Mouse (Mus musculus) gastrocnemius, postnatal 25 days (tissue): ENCODE measurements around the gene Odf3. TPM values are rescaled to one million over a fixed set of nuclear protein-coding genes. Genes with fewer than 3 reads are reported as not detected.

Source experiments
- DNase-seq: peaks from one replicate; pipeline ENCODE4 v3.0.0; 2022
- total RNA-seq, 2 experiments: library from RNA; stranded (reverse); gene quantifications; 1 replicate in 1 of 2; 2 replicates in 1 of 2; pipeline ENCODE4 v1.2.3; 2021

The Odf3 gene
- total RNA-seq, 2 experiments from 2014 or later = not detected

DNA sequence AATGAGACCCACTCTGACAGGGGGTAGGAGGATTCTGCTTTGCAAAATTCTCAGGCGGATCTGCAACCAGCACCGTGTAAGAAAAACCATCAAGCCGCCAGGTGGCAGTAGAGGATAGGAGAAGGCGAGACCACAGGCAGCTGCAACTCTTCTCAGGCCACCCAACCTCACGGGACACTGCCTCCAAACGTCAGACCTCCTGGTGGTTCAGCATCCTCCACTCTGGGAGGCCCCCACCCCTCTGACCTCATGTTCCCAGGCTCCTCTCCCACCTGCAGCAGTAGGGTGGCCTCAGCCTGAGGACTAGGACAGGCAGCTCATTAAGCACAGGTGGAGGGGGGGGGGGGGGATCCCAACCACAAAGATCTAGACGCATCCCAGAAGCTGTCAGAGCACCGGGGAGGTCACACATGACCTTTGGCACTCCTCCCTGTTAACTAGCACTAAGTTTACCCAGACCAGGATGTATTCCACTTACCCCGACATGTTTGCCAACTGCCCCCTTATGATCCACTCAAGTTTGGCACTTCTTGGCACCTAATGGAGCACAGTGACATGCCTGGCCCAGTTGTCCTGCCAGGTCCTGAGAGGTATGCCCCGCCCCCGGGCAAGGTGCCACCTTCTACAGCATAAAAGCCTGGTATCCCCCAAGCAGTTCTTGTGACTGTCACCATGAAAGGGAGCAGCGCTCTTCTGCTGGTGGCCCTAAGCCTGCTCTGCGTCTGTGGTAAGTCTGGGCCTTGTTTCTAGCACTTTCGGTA is 2.5 kb upstream of the Odf3 start, which contains the start of gene Scgb1c1:
Gene Scgb1c1 (plus strand): TSS at position 643 of the 761 bp plus-strand sequence.
- peak; percentile 67 for DNase-seq

DNA sequence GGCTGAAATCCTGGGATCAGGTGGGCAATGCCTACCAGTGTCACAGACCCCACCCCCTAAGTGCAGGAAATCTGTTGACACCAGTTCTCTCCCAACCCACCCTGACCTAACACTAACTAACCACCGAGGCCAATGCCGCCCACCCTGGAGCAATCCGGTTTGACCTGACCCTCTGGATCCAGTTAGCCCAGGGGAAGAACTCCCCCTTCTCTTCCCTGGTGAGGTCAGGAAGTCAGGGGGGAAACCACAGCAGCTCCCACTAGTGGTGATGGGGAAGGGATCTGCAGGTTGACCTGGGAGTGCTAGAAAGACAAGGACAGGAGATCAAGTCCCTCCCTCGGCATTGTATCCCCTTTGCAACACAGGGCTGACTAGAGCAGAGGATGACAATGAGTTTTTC is 1.9 kb upstream of the Odf3 start:
- no peak for DNase-seq

DNA sequence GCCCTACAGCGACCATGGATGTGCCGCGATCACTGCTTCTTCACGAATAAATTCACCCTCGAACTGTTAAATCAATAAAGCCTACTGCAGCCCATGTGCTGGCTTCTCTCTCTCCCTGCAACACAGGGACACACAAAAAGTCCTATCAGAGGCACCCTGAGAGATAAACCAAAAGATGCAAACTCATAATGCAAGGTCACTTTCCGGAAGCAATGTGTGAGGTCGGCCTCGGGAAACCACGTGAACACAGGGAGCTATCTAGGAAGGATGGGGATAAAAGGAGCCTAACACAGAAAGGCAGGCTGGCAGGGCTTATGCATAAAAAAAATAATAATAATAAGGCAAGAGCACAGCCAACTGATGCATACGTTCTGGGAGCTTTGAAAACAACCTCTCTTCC is 929 bp upstream of the Odf3 start:
- no peak for DNase-seq

DNA sequence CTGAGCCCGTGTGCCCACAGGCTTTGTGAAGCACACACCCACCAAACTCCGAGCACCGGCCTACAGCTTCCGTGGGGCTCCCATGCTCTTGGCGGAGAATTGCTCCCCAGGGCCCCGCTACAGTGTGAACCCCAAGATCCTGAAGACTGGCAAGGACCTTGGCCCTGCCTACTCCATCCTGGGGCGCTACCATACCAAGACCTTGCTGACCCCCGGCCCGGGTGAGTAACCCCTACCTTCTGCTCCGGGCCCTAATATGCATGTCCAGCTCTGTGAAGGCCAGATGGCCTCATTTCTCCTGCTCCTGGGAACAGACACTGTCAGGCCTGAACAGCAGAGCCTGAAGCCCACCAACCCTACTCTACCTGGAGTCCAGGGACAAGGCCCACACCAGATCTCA is 986 bp downstream of the Odf3 start:
- DNase-seq = no peak

DNA sequence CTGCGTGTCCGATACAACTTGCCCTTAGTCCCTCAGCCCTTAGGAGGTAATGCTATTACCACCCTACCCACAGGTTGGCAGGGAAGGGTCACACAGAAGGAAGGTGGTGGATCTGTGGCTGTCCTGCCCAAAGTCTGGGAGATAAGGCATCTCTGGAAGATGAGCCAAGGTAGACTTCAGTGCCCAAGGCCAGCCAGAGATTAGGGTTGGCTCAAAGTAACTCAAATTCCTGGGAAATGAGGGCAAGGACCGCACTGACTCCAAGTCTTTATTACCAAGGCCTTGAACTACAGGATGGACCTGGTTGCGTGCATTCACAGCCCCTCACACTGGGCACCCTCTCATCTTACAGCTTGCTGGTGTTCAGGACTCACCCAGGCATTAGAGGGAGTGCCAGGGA is 4.3 kb downstream of the Odf3 start:
- DNase-seq = no peak

DNA sequence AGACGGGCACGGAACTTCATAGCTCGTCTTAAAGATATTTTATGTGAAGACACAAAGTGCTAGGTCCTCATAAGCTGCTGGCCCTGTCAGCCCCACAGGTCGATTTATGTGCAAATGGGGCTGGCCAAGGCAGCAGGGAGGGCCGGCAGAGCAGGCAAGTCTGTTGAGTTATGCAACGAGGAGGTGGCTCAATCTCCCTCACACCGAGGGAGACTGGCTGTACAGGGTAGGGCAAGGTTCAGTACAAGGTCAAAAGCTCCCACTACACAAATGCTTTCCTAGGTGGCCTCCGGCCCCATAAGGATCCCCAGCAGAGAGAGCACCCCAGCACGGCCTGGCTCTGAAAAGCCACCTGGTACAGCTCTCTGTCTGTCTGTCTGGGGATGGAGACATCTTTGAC is 5.8 kb downstream of the Odf3 start:
- no peak for DNase-seq

DNA sequence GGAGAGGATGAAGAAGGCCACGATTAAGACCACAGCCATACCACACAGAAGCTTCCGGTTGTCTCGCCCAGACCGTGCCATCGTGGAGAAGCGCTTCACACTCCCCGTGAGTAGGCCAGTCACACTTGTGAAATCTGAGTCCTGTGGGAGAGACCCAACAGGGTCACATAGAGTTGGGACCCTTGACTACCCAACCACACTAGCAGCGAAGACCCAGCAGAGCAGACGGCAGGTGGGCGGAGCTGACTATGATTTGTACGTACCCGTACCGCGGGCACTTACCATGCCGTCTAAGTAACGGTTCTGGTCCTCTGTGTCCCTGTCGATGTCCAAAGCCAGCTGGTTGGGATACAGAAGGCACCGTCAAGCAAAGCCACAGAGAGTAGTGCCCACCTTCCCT is 6.9 kb downstream of the Odf3 start:
- no peak for DNase-seq

DNA sequence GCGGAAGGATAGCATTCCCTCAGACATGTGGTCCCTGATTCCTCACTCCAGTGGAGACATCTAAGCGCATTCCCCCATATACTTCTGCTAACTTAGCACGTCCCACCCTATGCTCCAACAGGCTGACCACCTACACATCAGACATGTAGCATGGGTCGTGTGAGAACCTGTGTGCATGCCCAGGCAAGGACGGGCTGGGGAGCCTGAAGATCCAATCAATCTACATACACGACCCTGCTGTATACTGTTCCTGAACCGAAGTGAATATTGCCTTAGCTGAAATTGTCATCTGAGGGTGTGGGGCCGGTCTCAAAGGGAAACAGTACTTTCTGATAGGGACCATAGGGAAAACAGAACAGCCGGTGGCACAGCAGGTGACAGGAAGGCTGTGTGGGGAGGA is 7.6 kb downstream of the Odf3 start:
- no peak for DNase-seq

DNA sequence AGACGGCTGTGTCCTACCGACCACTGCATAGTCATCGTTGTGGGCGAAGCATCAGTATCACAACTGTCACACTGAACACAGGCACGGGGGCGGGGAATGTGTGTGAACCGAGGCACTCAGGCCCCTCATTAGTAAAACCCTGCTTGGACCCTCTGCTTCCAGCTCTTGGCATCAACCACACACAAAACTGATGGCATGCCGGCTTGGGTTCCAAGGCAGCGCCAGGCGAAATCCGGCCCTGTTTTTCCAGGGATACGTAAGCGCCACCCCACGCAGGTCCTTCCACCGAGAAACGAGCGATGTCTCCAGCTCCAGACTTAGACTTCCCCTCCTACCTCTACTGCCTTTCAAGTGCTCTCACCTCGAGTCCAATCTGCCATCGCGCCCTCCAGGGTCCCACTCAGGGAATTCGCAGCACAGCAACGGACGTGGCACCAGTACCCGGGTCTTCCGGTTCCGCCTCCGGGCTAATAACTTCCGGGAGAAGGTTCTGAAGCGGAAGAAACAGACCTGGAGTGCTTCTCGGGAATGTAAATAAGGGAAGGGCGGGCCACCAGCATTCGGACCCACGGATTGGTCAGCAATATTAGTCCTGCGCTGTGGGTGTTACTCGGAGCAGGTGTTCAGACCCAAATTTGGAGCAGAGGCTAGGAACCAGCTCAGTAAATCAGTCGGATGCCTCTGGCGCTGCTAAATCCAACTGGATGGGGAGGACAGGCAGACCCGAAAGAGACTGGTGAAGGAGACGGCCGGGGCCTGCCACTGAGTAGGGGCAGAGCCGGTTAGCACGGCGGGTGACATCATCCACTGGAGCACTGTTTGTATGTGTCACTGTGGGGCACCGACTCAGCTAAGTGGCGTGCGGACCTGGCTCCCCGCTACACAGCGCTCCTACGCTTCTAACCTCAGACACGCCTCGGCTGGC is 8.5 kb downstream of the Odf3 start, which contains the start of gene Gm45785:
Gene Gm45785 (minus strand): TSS at position 472 of the 925 bp plus-strand sequence.
- peak; percentile 88 for DNase-seq

DNA sequence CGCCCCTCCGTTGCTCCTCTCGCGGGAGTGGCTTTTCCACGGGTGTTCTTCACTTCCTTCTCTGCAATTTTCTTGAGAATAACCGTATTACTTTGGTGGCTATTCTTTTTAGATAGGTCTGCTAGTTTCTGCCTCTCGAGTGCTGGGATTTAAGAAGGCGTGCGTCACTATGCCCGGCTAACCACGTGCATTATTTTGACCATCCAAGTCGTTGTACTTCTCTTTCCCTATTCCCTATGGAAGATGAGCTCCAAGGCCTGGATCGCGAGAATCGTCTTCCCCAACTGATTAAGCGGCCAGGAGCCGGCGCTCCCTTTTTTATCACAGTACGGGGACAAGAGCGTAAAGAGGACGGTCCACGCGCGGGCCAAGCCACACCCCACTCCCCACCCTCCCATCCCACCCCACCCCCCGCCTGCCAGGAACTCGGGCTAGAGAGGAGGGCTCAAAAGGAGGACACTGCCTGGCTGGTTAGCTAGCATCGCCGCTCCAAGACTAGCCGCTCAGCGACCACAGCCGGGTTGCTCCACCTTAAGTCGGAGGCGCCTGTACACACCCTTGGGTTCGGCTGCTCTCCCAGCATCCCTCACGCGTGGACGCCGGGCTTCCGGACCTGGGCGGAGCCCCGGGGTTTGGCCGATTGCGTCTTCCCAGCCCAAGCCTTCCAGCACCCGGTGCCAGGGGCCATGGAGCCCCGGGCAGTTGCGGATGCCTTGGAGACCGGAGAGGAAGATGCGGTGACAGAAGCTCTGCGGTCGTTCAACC is 9.4 kb downstream of the Odf3 start, which contains the start of gene Ric8a:
Gene Ric8a (plus strand): TSS at position 173 of the 765 bp plus-strand sequence.
- DNase-seq = peak; percentile 93

DNA sequence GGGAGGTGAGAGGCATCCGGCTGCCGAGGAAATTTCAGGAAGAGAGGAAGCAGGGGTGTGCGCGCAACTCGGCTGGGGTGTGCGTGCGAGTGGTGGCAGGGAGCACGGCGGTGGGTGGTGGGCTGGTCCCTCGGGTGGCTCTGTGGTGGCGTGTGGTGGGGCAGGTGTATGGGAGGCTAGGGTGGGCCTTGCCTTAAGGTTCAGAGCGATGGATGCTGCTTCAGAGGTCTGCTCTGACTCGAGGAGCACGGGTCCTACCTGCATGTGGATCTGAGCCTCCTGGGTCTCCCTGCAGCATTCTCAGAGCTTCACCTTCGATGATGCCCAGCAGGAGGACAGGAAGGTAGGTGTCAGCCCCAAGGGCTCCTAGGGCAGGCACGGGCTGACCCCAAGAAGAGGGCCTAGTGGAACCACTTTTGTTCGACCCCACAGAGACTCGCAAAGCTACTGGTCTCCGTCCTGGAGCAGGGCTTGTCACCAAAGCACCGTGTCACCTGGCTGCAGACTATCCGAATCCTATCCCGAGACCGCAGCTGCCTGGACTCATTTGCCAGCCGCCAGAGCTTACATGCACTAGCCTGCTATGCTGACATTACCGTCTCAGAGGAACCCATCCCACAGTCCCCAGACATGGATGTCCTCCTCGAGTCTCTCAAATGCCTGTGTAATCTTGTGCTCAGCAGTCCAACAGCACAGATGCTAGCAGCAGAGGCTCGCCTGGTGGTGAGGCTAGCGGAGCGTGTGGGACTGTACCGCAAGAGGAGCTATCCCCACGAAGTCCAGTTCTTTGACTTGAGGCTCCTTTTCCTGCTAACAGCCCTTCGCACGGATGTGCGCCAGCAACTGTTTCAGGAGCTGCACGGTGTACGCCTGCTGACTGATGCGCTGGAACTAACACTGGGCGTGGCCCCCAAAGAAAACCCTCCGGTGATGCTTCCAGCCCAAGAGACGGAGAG is 10.2 kb downstream of the Odf3 start, which contains the start of gene Bet1l:
Gene Bet1l (minus strand): TSS at position 28 of the 956 bp plus-strand sequence.
- no peak for DNase-seq

DNA sequence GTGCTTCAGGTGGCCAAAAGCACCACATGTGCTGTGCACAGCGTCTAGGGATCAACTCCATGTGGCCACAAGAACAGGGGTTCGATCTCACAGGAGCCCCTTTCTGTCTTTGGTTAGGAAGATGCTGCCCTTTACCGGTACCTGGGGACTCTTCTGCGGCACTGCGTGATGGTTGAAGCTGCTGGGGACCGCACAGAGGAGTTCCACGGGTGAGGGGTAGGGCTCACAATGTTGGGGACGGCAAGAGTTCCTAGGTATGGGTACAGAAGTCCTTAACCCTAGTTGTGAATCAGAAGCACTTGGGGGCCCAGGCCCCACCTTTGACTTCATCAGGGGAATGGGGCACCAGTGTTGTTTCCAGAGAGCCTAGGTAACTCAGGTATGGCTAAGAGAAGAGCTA is 11.1 kb downstream of the Odf3 start:
- no peak for DNase-seq

DNA sequence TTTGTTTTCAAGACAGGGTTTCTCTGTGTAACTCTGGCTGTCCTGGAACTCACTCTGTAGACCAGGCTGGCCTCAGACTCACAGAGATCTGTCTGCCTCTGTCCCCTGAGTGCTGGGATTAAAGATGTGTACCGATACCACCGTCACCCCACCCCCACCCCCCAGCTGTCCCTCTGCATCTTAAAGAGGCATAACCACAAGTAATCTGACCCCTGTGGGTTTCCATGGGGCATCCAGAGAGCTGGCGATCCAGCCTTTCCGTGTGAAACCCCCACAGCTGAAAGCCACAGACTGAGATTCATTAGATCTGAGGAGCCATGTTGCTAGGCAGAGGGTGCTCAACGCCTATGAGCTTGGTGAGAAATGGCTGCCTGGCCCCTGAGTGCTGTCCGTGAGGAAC is 12.4 kb downstream of the Odf3 start:
- DNase-seq = no peak

DNA sequence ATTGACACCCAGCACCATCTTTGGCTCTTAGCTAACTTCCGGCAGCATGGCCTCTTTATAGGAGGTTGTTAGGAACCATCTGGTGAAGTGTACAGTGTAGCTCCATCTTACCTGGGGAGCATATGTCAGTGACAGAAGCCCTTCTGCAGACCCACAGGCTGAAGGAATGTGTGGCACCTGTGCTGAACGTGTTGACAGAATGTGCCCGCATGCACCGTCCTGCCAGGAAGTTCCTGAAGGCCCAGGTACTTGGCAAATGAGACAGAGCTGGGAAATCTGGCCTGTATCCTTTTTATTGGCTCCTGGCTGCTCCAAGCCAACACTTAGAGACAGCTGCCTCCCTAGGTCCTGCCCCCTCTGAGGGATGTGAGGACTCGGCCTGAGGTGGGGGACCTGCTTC is 13.1 kb downstream of the Odf3 start:
- no peak for DNase-seq

DNA sequence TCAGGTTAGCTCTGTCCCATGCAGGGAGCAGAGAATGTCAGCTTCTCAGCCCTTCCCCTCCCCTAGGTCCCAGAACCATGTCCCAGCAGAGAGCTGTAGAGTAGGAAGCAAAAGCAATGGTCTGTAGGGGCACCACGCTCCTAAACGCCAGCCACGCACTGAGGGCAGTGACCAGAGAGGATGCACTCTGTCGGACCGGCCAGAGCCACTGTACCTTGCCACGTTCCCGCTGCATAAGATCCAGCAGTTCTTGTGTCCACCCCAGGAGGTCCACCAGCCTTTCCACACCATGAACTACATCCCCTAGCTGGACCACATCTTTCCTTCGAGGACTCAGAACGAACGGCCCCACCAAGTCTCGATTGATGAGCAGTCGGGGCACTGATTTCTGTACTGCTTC is 17.2 kb downstream of the Odf3 start:
- no peak for DNase-seq

DNA sequence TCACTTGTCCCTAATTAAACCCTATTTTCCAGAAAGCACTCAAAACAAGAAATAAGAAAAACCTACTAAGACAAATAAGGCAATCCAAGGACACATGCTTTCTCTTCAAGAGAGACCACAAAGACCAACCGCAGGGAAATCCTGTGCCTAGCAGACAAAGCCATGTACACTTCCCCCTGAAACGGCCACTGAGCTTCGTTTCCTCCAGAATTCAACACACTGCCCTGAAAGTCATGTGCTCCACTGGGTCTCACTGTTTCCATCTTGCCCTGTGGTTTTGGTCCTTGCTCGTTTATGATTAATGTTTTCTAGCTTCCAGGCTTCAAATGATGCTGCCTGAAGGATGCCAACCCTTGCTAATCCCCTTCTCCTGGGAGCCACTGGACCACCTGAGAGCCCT is 26.6 kb downstream of the Odf3 start:
- DNase-seq = no peak

DNA sequence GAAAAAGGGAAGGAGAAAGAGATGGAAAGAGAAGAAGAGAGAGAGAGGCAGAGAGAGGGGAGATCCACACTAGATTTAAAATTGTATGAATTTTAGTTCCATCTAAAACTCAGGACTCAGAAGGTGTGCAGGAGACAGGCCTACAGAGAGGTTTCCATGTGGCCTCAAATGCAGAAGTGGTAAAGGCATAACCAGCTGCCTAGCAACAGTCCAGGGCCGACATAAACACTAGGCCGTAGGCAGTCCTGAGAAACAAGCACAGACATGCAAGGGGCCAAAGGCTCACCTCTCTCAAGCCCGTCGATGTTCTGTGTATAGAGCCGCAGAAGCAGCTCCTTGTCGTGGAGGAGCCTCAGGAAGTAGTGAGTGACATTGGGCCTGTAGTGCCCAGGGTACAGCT is 29.8 kb downstream of the Odf3 start:
- no peak for DNase-seq

DNA sequence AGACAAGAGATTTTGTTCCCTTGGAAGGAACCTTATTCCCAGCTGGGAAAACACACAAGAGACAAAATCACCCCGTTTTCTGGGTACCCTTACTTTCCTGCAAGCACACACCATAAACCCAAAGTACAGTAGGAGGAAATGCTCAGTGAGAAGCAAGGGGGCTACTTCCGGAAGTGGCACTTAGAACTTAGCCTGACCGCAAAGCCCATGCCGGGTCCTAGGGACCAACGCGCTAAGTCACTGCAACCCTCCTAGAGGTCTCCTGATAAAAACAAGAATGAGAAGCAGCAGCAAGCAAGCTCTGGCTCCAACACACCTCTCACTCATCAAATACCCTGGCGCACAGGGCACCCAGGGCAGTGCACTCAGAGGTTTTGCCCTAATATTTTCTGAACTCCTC is 31.8 kb downstream of the Odf3 start:
- no peak for DNase-seq

DNA sequence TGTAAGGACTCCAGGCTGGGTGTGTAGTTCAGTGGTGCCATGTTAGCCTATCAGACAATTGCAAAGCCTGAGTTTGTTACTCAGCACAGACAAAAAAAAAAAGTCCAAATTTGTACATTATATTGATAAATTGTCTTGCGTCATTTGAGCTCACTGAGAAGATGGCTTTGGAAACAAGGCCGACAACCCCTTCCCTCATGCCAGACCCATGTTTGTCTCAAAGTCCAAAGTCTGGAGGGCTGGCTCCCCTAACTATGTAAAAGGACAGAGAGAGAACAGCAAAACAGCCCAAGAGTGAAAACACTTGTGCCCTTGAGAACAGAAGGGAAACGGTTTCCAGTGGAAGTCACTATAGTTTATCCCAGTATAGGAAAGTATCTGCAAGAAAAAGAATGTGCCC is 32.8 kb downstream of the Odf3 start:
- no peak for DNase-seq

DNA sequence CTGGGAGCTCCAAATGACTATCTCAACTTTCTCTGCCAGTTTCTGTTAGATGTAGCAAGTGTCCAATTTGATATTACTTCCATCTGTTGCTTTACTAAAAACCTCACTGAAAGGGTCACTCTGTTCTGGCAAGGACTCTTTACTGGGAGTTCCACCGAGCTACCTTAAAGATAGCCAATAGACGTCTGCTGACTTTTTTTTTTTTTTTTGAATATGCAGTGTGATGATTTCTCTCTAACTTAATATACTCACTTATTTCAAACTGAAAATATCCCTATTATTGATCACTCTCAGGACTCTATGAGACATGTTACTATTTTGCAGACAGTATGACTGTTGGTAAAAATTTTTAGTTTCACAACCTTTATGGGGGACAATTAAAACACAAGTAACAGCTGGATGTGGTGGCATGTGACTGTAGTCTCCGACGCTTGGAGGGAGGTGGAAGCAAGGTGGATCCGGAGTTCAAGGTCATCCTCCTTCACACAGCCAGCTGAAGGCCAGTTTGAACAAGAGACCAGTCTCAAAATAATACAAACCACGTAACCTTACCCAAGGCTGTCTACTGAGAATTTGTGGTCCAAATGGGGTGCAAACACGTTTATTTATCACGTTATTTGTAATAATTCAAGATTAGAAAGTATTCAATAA is 33.4 kb downstream of the Odf3 start:
- no peak for DNase-seq
